Mouse (Mus musculus): ENCODE measurements around the gene Spata17. TPM values are rescaled to one million over a fixed set of nuclear protein-coding genes. Genes with fewer than 3 reads are reported as not detected.

Gene Spata17
- polyA plus RNA-seq, 1 experiment, result 2.5 TPM

DNA sequence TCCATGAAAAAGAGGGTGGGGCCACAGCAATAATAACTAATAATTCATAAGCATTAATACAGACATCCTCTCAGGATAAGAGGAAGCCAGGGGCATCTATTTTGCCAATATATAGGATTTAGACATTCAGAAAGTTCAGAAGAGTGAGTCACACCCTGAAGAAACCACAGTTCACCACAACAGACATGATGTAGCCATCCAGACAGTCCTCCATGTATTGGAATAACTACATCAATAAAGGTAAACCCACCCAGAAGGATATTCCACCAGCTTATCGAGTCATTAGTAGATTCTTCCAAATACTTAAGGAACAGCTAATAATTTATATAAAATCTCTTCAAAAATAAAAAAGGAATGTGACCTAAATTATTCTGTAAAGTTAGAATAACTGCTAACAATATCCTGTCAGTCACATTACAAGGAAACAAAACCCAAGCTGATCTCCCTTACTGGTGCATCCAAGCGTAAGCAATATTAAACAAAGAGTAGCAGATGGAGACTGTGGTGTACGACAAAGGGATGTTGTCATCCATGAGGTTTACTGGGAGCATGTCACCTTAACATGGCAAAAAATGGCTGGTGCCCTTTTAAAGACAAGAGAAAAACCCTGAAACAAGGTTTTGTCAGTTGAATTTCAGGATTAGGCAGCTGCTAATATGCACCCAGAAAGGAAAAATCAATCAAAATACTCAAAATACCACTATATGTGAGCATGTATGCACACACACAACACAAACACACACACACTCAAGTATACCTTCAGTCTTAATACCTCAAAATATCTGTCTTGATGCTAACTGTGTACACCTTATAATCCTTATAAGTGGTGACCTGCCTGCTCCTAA, 138.8 kb downstream of the Spata17 start:
- no peak for DNase-seq
- Histone ChIP-seq H3K4me3 (replicated peaks; ENCODE audit: extremely low read depth, low read depth, low read length) (no peak overlapping the region), H3K4me1 (ENCODE audit: control insufficient read depth, insufficient read depth, low read length) (no peaks in the 10 kb centered on the region)
- WGBS, result 73% methylated on average over 3 of the region's 3 CpGs
- no peak for TF ChIP-seq POLR2A (IDR thresholded peaks at IDR 0.05; ENCODE audit: borderline replicate concordance, extremely low read depth, low read depth, low read length)
- TF ChIP-seq CTCF (IDR thresholded peaks at IDR 0.05; ENCODE audit: insufficient read depth, low read length), result no peak

DNA sequence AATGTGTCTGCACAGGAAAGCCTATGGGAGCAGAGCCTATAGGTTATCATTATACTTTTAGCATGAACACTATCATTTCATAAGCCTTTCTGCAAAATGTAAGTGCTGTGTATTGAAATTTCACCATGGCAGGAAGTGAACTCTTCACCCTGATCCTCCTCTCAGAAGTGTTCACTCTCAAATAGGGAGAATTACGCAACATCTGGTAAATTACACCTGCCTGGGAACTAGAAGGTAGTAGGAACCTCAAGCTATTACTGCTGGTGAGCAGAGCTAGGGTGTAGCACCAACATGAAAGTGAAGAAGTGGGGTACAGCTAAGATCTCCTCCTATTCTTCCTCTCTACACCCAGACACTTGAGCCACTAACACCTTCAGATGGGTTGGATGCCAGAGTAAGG, 155.4 kb downstream of the Spata17 start:
- peaks cover 2% of the 10 kb centered on the region for H3K4me1 ChIP-seq (ENCODE audit: control insufficient read depth, insufficient read depth, low read length)
- 65% methylated on average over 1 of the region's 1 CpGs for WGBS
- H3K4me3 ChIP-seq (replicated peaks; ENCODE audit: extremely low read depth, low read depth, low read length), result no peak overlapping the region
- TF ChIP-seq POLR2A (IDR thresholded peaks at IDR 0.05; ENCODE audit: borderline replicate concordance, extremely low read depth, low read depth, low read length) (no peak), CTCF (IDR thresholded peaks at IDR 0.05; ENCODE audit: insufficient read depth, low read length) (no peak)
- DNase-seq, result no peak

DNA sequence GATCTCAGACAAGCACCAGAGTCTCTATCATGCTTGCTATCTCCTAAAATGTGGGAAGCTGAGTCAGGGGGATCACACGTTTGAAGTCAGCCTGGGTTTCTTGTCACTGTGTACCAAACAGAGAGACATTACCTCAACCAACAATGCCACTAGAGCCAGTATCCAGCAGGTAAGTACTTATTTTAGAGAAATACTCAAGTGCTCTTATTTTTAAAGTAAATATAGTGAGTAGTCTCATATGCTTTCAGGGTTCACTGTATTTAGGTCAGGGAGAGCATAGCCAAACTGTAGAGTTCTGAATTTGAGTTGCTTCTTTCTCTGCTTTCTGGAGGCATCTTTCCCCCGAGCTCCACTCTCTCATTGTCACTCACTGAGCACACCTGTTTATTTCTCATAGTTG, 160.9 kb downstream of the Spata17 start:
- TF ChIP-seq POLR2A (IDR thresholded peaks at IDR 0.05; ENCODE audit: borderline replicate concordance, extremely low read depth, low read depth, low read length) (no peak), CTCF (IDR thresholded peaks at IDR 0.05; ENCODE audit: insufficient read depth, low read length) (no peak)
- no peak overlapping the region for H3K4me3 ChIP-seq (replicated peaks; ENCODE audit: extremely low read depth, low read depth, low read length)
- DNase-seq, result no peak
- WGBS, result 63% methylated on average over 2 of the region's 2 CpGs
- peaks cover 2% of the 10 kb centered on the region for H3K4me1 ChIP-seq (ENCODE audit: control insufficient read depth, insufficient read depth, low read length)

DNA sequence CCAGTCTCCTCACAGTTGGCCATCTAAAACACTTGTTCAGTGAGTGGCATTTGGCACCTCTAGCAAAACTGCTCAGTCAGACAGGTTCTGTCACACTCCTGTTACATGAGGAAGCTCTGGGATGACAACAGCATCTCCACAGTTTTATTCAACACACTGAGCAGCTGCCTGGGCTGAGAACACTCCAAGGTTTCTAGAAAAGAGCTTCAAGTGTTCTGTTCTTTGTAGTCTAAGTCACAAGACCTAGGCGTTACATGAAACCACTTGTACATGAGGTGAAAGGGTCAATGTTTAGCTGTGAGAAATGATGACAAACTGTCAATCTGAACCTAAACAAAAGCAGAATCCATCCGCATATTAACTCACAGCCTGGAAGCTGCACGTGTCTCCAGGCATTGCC, 161.4 kb downstream of the Spata17 start:
- Histone ChIP-seq H3K4me1 (ENCODE audit: control insufficient read depth, insufficient read depth, low read length) (peaks cover 2% of the 10 kb centered on the region; the same call in 1 of the 2 replicates), H3K4me3 (replicated peaks; ENCODE audit: extremely low read depth, low read depth, low read length) (no peak overlapping the region)
- 55% methylated on average over 3 of the region's 3 CpGs for WGBS
- TF ChIP-seq CTCF (IDR thresholded peaks at IDR 0.05; ENCODE audit: insufficient read depth, low read length), result no peak
- no peak for DNase-seq

DNA sequence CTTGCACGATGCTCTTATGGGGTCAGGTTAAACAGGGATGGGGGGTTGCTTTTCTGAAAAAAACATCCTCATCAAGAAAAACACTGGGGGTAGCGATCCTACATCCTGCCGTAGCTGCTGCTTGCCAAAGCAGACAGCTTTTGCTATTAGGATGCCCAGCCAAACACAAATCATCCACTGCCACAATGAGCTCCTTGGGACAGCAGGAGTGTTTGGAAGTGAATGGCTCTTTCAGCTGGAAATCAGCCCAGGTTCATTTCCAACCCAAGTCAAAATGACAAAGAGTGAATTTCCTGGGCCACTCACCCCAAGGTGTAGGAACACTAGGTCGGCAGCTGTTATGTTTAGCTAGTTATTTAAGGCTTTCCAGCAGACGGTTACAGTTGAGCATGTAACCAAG, 162.7 kb downstream of the Spata17 start:
- no peak overlapping the region for H3K4me3 ChIP-seq (replicated peaks; ENCODE audit: extremely low read depth, low read depth, low read length)
- 28% methylated on average over 5 of the region's 5 CpGs for WGBS
- no peak for DNase-seq
- TF ChIP-seq POLR2A (IDR thresholded peaks at IDR 0.05; ENCODE audit: borderline replicate concordance, extremely low read depth, low read depth, low read length), result no peak
- TF ChIP-seq CTCF (IDR thresholded peaks at IDR 0.05; ENCODE audit: insufficient read depth, low read length), result no peak
- peaks cover 2% of the 10 kb centered on the region; the same call in 1 of the 2 replicates for H3K4me1 ChIP-seq (ENCODE audit: control insufficient read depth, insufficient read depth, low read length)

DNA sequence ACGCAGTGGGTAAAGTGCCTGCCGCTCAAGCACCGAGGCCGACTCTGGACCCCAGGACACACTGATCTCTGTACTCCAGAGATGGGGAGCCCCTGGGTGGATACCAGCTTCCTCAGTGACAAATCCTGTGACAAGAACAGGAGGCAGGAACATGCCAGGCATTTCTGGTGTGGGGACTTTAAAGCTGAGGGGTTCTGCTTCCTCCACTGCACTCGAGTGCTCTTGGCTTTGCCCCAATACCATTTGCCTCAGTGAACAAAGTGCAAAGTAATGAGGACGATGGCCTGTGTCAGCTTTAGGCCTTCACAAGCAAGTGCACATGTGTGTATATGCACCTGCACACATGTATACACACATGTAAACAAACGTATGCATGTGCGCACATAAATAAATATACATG, 164.0 kb downstream of the Spata17 start:
- WGBS, result 83% methylated on average over 8 of the region's 8 CpGs
- no peak for DNase-seq
- Histone ChIP-seq H3K4me1 (ENCODE audit: control insufficient read depth, insufficient read depth, low read length) (peaks cover 2% of the 10 kb centered on the region; the same call in 1 of the 2 replicates), H3K4me3 (replicated peaks; ENCODE audit: extremely low read depth, low read depth, low read length) (no peak overlapping the region)
- no peak for TF ChIP-seq CTCF (IDR thresholded peaks at IDR 0.05; ENCODE audit: insufficient read depth, low read length)
- TF ChIP-seq POLR2A (IDR thresholded peaks at IDR 0.05; ENCODE audit: borderline replicate concordance, extremely low read depth, low read depth, low read length), result no peak

DNA sequence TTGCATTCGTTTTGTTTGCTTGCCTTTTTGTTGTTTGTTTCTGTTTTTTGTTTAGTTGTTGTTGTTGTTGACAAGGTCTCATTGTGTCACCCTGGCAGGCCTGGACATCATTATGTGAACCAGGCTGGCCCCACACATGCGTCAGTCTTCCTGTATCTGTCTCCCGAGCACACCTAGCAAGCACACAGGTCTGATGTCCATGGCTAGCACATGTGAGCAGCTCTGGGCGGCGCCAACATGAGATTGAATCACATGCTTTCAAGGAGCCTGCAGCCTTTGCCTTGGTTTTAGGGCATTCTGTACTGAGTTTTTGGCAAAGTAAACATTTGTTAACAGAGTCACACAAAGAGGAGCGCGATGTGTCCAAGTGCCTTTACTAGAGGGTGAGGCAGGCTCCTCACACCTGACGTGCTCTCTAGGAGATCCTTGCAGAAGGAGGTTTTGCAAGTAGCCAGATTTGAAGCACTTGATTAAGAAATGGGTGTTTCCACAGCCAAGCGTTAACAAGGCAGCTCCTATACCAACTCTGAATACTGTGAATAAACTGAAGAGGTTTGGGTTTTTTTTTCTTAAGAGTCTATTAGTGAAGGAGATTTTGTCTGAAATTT, 166.5 kb downstream of the Spata17 start:
- WGBS, result 76% methylated on average over 9 of the region's 9 CpGs
- Histone ChIP-seq H3K4me1 (ENCODE audit: control insufficient read depth, insufficient read depth, low read length) (no peaks in the 10 kb centered on the region), H3K4me3 (replicated peaks; ENCODE audit: extremely low read depth, low read depth, low read length) (no peak overlapping the region)
- TF ChIP-seq POLR2A (IDR thresholded peaks at IDR 0.05; ENCODE audit: borderline replicate concordance, extremely low read depth, low read depth, low read length) (no peak), CTCF (IDR thresholded peaks at IDR 0.05; ENCODE audit: insufficient read depth, low read length) (no peak)
- no peak for DNase-seq

DNA sequence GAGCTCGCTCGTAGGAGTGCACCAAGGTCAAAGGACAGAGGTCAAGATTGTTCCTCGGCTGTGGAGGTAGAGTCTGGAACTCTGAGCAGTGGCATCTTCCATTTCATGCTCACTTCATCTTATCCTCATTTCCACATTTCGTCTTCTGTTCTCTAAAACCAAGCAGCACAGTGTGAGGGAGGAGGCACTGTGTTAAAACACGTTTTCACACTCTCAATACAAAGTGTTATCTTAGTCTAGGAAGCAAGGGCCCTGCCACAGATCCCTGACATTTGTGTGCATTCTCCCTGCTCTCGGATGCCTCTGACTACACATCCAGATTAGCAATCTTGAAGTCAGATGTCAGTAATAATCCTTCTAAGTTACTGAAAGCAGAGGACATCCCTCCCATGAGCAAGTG, 170.5 kb downstream of the Spata17 start:
- Histone ChIP-seq H3K4me1 (ENCODE audit: control insufficient read depth, insufficient read depth, low read length) (no peaks in the 10 kb centered on the region), H3K4me3 (replicated peaks; ENCODE audit: extremely low read depth, low read depth, low read length) (no peak overlapping the region)
- TF ChIP-seq POLR2A (IDR thresholded peaks at IDR 0.05; ENCODE audit: borderline replicate concordance, extremely low read depth, low read depth, low read length), result no peak
- TF ChIP-seq CTCF (IDR thresholded peaks at IDR 0.05; ENCODE audit: insufficient read depth, low read length), result no peak
- 67% methylated on average over 6 of the region's 6 CpGs for WGBS
- DNase-seq, result no peak

DNA sequence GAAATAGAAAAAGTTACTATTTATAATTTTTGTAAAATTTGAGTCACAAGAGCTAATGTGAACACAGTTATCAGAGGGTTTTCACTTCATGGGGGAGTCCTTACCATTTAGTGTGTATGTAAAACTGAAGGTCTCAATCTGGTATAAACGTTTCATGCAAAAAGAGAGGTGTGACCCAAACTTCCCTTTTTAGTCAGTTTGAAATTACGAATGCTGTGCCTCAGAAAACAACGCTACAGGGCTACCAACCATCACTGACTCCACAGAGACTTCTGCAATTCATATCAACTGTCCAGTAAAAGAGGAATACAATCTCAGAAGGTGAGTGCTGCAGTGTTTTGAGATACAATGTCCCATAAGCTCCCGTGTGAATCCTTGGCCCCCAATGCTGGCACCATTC, 175.5 kb downstream of the Spata17 start:
- no peak for DNase-seq
- WGBS, result 59% methylated on average over 4 of the region's 4 CpGs
- no peak overlapping the region for H3K4me3 ChIP-seq (replicated peaks; ENCODE audit: extremely low read depth, low read depth, low read length)
- H3K4me1 ChIP-seq (ENCODE audit: control insufficient read depth, insufficient read depth, low read length), result no peaks in the 10 kb centered on the region
- TF ChIP-seq CTCF (IDR thresholded peaks at IDR 0.05; ENCODE audit: insufficient read depth, low read length), result no peak
- TF ChIP-seq POLR2A (IDR thresholded peaks at IDR 0.05; ENCODE audit: borderline replicate concordance, extremely low read depth, low read depth, low read length), result no peak

DNA sequence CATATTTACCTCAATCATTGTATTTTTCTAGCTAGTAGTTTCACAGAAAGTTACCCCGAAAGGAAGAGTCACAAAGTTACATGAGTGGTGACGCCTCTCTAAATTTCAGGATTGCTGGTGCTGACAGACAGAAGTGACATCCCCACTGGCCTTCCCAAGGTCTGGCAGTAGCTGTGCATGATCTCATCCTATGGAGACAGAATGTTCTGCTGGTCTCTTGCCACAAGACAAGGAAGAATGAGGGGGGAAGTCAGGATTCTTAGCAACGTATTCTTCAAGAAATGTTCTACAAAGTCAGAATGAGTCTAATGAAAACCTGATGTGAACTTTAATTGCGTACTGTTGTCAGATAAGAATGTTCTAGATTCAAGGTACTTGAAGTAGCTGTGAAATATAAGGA, 179.5 kb downstream of the Spata17 start:
- 78% methylated on average over 4 of the region's 4 CpGs for WGBS
- TF ChIP-seq POLR2A (IDR thresholded peaks at IDR 0.05; ENCODE audit: borderline replicate concordance, extremely low read depth, low read depth, low read length) (no peak), CTCF (IDR thresholded peaks at IDR 0.05; ENCODE audit: insufficient read depth, low read length) (no peak)
- no peak for DNase-seq
- Histone ChIP-seq H3K4me3 (replicated peaks; ENCODE audit: extremely low read depth, low read depth, low read length) (no peak overlapping the region), H3K4me1 (ENCODE audit: control insufficient read depth, insufficient read depth, low read length) (no peaks in the 10 kb centered on the region)

All from lung, adult 2 months (tissue).